Mouse (Mus musculus): Measurements from ENCODE around the gene Mlst8. TPM values are rescaled to one million over a fixed set of nuclear protein-coding genes. Genes with fewer than 3 reads are reported as not detected.
"Not testable (repeated sequence)": the region's sequence is repeated elsewhere in the genome, so short reads cannot be mapped to it uniquely, and the experiment has no call there.

Mlst8 gene
- total RNA-seq, 2 experiments from 2014 or later, result 28.0 to 30.0 TPM

DNA sequence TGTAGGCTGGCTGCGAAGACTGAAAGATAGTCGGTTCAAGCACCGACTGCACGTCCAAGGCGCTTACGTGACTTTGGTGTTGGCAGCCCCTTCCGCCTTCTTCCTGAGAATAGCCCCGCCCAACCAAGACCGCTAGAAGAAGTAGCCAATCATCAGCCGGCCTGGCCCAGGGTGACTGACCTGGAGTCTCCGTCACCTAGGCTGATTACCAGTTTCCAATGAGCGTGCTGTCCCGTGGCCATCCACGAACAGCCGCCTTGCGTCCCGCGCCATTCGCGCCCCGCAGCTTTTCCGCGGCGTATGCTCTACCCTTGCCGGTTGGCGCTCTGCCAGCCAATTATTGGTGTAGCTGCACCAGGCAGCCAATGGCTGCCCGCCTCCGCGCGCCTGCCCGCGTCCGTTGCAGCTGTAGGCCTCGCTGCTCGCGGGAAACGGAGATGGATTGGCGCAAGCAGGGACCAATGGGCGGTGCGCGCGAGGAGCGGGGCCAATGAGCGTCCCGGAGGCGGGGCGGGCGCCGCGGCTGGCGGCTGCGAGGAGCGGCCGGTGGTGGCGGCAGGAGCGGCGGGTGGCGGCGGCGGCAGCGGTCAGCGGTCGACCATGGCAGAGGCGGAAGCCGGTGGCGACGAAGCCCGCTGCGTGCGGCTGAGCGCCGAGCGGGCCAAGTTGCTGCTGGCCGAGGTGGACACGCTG, 8.8 kb downstream of the Mlst8 start, which contains the start of the genes E4f1 and Pgp:
Gene E4f1 (minus strand): TSS at position 404 of the 693 bp plus-strand sequence.
Gene Pgp (plus strand): TSS at position 483 of the 693 bp plus-strand sequence.
- DNase-seq (ENCODE audit: low spot score in 2 of 2), result peak; percentile 98 to 99

DNA sequence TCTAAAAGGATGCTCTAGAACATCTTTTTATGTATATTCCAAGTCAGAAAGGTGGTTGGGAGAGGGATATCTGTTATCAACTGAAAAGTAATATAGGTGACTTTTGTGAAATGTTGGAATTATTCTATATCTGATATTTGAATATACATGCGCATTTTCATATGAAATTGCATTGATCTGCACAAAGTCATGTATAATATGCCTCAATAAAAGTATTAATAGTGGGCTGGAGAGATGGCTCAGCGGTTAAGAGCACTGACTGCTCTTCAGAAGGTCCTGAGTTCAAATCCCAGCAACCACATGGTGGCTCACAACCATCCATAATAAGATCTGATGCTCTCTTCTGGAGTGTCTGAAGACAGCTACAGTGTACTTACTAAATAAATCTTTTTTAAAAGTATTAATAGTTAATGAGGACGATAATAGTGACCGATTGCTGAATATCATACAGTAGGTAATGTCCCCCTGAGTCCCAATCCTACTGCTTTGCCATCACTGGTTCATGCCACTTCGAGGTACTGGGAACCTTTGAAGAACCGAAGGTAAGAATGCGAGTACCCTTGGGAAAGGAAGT, 9.5 kb downstream of the Mlst8 start:
- DNase-seq (ENCODE audit: low spot score in 2 of 2), result no peak

DNA sequence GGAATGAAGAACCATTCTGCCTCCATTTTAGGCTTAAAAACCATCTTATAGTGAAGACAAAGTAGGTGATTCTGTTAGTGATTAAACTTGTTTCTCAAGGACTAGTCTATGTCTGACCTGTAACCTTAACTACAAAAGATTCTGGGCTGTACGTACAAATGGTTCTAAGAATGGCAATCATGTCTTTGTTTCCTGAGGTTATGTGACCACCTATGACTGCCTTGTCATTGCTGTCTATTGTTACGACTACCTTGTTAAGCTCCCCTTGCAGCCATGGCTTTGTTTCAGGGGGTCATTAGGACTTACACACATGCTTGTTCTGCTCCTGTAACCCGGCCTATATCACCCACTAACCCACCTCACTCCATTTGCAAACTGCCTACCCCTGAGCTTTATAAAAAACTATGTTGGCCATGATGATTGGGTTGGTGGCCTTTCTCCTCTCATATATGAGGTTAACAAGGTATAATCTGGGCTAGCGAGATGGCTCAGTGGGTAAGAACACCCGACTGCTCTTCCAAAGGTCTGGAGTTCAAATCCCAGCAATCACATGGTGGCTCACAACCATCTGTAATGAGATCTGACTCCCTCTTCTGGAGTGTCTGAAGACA, 10.1 kb downstream of the Mlst8 start:
- DNase-seq (ENCODE audit: low spot score in 2 of 2), result no peak

DNA sequence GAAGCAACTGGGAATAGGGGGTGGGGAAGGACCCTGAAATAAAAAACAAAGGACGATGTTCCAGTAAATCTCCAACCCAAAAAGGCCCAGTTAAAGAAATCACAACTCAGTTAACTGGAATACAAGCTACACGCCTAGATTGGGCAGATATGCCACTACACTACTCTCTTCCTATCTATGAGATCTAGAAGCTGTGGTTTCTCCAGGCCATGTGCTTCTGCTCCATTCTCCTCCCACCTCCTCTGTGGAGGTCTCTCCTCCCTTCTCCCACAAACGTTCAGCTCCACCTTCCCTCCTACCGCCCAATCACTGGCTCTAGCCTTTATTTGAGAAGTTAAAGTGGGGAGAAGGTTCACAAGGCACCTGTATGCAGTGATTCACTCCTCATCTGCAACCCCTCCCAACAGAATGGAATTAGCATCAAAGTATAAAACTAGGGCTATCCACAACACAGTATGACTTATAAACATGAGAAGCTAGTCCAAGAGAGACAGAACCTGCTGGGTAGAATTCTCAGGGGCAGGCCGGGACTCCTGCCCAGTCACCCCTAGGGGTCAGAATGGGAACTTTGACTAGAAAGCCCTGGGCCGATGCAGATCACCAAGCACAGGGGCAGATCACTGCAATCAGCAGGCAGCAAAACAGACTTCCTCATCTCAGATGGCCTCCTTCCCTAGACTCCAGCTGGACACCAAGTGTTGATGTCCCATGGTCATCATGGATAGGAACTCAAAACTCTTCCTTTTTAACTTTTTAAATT, 15.3 kb downstream of the Mlst8 start:
- DNase-seq (ENCODE audit: low spot score in 2 of 2), result no peak

DNA sequence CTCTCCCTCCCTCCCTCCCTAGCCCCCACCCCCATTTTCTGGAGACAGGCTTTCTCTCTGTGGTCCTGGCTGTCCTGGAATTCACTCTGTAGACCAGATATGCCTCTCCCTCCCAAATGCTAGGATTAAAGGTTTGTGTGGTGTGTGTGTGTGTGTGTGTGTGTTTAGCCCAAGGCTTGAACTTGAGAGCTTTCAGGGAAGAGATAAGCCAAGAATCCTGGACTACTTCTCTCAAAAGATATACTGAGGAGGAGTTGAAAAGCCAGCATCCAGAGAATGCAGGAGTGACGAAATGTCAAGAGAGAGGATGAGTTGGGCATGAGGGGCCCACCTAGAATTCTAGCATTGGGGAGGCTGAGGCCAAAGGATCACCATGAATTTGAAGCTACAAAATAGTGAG, 15.9 kb downstream of the Mlst8 start:
- no peak for DNase-seq (ENCODE audit: low spot score in 2 of 2)

DNA sequence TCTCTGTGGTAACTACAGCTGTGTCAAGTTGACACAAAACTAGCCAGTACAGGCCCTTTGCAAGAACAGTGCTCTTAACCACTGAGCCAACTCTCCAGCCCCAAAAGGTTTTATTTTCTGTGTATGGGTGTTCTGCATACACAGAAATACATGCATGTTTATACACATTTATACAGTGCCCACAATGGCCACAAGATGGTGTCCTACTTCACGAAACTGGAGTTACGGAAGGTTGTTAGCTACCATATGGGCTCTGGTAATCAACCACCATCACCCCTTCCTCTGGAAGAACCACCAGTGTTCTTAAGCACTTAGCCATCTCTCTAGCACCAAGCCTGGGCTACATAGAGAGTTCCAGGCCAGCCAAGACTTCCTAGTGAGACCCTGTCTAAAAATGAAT, 17.3 kb downstream of the Mlst8 start:
- DNase-seq (ENCODE audit: low spot score in 2 of 2), result no peak

DNA sequence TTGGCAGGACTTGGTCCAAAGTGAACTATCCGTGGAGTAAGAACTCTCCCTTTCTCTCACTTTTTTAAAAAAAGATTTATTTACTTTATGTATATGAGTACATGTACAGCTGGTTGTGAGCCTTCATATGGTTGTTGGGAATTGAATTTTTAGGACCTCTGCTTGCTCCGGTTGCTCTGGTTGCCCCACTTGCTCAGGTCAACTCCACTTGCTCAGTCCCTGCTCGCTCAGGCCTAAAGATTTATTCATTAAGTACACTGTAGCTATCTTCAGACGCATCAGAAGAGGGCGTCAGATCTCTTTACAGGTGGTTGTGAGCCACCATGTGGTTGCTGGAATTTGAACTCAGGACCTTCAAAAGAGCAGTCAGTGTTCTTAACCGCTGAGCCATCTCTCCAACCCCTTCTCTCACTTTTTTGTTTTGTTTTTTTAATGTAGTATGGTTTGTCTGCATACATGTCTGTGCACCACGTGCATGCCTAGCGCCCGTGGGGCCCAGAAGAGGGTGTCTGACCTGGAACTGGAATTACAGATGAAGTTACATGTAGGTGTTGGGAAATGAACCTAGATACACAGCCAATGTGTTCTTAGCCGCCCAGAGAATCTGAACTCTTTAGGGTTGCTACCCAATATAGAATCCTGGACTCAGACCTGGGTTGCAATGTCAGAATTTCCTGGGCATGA, 23.2 kb downstream of the Mlst8 start:
- DNase-seq (ENCODE audit: low spot score in 2 of 2), result not testable (repeated sequence)

DNA sequence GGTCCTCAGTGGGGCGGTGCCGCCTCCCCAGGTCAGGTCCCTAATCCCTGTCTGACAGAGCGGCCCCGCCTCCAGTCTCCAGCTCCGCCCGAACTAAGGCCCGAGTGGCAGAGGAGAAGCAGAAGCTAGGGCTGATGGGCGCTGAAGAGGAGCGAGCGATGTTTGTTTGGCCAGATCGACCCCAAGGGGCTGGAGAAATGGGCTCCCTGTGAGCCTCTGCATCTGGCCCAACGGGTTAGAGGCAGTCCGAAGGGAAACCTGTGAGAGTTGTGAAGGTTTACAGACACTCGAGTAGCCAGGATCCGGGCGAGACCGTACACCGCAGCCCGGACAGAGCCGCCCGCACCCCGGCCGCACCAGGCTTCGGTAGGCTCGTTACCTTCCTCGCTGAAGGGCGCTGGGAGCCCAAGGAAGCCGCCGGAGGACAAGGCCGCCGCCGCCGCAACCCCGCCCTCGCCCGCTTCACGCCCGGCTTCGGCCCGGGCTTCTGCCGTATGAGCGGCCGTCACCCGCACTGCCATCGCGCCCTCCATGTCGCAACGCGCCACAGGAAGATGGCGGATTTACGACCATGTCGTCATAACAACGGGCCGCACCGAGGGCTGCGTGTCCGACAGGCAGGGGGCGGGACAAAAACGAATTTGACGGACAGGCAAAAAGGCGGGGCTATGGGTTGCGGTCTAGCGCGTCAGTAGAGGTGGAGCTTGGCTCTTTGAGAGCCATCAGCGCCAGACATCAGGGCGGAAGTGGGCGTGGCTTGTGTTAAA, 23.9 kb downstream of the Mlst8 start:
- peak; percentile 90 to 99 for DNase-seq (ENCODE audit: low spot score in 2 of 2)

DNA sequence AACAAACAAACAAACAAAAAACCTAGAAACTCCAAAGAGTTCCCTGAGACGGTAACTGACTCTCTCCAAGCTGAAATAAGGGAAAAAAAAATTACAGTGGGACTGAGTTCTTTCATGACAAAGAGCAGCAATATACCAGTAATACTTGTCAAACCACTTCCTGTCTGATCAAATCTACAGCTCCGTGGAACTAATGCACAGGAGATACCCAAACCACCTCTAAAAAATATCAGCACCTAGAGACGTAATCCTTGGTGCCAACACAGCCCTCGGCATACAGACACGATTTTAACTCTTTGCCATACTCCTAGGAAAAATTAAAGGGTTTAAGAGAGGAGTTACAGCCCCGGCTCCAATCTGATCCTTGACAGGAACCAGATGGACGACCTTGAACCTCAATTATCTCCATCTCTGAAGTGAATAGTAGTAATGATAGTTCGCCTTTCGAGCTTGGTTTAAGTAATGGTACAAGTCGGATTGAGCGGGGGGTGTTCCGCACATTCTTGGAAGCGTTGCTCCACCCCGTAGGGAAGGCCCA, 24.6 kb downstream of the Mlst8 start:
- no peak for DNase-seq (ENCODE audit: low spot score in 2 of 2)

DNA sequence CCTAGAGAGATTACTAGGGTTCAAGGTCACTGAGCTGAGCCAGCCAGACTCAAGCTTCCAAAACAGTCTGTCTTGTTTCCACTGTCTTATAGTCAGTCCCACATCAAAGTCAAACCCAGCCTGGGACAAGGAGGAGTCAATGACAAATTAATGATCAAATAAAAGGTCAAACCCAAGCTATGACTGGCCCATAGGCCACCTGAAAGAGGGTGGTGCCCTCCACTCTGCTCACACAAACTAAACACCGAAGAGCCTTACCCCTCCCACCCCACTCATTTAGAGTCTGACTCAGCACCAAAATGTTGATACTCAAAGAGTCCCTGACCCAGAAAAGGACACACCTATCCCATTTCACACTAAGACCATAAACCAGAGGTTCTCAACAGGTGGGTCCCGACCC, 25.5 kb downstream of the Mlst8 start:
- DNase-seq (ENCODE audit: low spot score in 2 of 2), result no peak

DNA sequence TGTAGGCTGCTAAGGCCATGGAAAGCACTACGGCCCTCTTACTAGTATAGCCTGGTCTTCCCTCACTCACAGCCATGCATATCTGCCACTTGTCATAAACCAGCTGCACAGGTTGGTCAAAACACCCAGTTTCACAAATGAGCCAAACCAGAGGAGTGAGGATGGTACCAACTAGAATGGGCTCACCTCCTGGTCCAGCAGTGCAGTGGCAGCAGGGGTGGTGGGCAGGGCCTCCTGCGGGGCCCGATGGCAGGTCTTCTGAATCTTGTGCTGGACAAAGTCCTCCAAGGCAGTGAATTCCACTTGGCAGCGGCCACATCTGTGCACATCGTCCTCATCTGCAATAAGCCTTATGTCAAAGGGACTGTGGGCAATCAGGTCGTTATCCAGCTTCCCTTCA, 27.7 kb downstream of the Mlst8 start:
- DNase-seq (ENCODE audit: low spot score in 2 of 2), result no peak

DNA sequence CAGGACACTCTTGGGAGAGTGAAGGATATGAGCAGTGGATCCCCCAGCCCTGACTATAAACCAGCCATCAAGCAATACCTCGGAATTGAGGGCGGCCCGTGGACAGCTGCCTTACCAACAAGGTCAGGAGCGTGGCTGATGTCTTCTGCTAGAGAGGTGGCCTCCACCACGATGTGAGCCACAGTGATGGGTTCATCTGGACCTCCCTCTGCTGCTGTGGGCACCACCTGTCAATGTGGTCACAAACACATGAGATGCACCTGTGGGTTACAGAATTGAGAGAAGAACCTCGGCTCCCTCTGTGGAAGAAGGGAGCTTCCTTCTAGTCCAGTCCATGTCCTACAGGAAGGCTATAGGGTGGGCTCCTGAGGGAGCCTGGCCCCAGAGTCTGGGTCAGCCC, 29.4 kb downstream of the Mlst8 start:
- no peak for DNase-seq (ENCODE audit: low spot score in 2 of 2)

DNA sequence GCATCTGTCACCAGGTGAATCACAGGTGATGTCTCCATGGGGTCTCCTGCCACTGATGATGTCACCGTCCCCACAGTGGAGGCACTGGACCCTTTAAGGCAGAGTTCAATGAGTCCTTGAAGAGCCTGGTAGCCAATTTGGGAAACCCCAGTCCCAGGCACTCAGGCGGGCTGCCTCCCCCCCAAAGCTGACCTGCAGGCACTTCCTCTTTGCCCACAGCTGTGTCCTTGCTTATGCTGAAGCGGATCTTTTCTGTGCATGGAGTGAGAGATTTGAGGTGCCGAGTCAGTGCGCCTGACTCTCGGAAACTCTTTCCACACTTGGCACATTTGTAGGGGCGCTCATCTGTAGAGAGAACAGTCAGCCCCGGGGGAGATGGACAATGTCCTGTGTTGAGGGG, 32.3 kb downstream of the Mlst8 start:
- DNase-seq (ENCODE audit: low spot score in 2 of 2), result no peak

DNA sequence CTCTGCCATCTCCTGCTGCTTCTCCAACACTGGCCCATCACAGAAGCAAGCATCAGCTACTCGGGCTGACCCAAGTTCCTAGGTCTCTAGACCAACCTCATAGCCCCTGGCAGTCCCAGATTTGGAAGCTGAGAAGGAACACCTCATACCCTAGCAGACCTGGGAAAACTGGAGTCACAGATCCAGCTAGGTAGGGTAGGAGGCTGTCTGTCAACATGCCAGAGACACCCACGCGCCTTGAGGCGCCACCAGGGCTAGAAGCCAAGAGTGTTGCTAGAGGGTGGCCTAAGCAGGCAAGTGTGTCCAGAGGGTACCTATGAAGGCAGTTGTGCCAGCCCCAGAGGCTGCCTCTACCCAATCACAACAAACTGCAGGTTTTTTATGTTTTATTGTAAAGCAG, 35.5 kb downstream of the Mlst8 start:
- no peak for DNase-seq (ENCODE audit: low spot score in 2 of 2)

DNA sequence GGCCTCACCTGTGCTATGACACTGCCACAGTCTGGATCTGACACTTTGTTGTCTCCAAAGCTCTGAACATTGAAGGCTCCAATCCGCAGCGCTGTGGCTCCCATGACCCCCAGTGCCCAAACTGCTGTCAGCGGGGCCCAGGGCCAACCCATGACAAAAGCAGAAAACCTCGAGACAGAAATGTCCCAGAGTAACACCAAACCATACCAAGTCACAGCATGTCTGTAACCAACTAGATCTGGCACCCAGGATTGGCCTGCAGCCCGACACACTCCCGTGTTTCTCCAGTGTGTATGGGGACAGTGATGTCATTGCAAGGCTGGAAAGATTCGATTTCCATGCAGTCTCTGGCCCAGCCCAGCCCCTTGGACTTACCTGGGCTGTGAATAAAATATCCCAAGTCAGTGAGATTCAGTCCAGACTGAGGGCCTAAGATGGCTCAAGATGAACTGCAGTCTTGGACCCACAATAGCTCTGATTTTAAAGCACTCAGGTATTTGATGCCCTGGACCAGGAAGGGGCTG, 36.2 kb downstream of the Mlst8 start, which contains the start of gene Dnase1l2:
Gene Dnase1l2 (minus strand): TSS at position 474 of the 524 bp plus-strand sequence.
- no peak for DNase-seq (ENCODE audit: low spot score in 2 of 2)

DNA sequence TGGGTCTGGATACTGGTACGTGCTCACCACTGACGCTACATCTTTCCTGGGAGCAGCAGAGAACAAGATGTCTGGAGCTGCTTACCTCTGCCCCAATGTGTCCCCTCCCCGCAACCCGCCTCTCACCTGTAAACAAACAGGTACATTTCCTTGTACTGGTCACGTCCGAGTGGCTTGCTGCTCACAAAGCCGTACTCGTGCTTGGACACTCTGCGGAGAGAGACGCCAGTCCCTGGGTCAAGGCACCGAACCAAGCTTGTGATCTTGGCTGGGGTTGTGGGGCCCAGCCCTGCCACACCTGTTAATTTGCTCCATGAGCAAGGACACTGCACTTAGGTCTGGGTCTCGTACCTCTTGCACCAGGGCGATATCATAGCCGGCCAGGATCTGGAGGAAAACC, 36.8 kb downstream of the Mlst8 start:
- DNase-seq (ENCODE audit: low spot score in 2 of 2), result no peak

DNA sequence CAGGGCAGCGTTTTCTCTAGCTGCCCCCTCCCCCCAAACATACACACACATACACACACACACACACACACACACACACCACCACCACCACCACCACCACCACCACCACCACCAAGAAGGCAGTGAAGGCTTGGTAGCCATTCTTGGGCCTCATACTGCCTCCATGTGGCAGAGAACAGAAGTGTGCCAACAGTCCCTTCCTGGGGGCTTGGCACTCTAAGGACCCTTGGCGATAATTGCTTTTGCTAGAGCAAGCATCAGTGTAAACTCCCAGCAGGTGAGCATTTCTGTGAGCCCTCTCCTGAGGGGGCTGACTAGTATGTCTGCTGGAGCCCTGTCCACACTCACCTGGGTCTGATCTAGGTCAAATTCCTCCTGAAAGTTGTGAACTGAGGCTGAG, 37.7 kb downstream of the Mlst8 start:
- DNase-seq (ENCODE audit: low spot score in 2 of 2), result no peak

DNA sequence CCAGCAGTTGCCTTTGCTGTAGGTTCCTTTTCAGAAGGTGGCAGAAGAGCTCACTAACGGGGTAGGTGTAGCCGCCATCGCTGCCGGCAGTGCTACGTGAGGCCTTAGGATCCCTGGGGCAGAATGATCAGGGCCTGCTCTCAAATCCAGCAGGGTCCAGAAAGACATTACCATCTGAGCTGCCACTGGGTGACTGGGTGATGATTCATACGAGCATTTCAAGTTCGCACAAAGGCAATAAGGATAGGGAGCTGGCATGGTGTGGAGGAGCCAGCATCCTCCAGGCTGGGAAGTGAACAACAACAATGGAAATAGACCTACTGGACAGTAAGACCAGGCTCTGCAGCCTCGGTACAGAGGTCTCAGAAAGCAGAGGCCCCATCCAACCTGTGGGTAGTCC, 38.5 kb downstream of the Mlst8 start:
- DNase-seq (ENCODE audit: low spot score in 2 of 2), result no peak

DNA sequence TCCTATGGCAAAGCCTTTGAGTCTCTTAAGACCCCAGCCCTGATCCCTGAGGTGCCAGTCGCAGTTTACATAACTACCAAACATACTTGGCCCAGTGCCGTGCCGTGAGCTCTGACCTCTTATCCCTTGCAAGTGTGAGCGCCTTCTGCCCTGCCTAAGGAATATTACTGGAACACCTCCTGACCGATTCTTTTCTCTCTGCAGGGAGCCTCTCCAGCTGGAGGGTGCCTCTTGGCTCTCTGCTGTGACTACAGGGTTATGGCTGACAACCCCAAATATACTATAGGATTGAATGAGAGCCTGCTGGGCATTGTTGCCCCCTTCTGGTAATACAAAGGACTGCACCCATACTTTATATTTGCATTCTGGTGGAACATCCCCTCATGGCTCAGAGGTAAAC, 41.9 kb downstream of the Mlst8 start:
- no peak for DNase-seq (ENCODE audit: low spot score in 2 of 2)

Data from adrenal gland, postnatal 4 days (tissue).